Mouse (Mus musculus): ENCODE data around the gene Selenoh.

The Selenoh gene

DNA sequence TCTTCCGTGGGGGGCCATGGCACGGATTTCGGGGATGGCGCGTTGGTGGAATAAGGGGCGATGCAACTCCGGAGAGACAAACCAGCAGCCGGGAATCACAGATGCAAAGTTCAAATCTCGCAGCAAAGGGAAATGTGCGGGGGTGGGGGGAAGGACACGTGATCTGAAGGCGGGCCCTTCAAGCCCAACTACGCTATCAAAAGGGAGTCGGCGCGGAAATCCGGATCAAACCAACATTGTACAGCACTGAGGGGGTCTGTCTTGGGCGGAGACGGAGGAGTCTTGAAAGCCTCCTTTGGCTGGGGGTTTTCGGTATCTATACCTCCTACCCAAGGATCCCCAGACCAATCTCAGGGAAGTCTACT lies at the start of gene Selenoh:
TSS of gene Selenoh (minus strand) at position 202 of the 365 bp plus-strand sequence.
- peak; percentile 88 for DNase-seq (ENCODE audit: inconsistent ontology term)

DNA sequence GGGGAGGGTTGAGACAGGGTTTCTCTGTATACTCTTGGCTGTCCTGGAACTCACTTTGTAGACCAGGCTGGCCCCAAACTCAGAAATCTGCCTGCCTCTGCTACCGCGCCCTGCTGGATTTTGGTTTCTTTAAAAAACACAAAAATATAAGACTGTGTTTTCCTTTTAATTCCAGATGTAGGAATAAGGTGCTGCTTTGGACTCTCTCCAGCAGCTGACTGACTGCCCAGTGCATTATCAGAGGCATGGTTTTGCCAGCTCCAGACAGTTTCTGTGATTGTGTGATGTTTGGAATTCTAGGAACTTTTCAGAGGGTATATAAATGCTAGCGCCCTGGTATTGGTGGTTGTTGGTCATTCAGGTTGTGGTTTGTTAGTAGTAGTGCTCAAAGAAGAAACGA lies 46.8 kb upstream of the Selenoh start:
- DNase-seq (ENCODE audit: inconsistent ontology term), result no peak

DNA sequence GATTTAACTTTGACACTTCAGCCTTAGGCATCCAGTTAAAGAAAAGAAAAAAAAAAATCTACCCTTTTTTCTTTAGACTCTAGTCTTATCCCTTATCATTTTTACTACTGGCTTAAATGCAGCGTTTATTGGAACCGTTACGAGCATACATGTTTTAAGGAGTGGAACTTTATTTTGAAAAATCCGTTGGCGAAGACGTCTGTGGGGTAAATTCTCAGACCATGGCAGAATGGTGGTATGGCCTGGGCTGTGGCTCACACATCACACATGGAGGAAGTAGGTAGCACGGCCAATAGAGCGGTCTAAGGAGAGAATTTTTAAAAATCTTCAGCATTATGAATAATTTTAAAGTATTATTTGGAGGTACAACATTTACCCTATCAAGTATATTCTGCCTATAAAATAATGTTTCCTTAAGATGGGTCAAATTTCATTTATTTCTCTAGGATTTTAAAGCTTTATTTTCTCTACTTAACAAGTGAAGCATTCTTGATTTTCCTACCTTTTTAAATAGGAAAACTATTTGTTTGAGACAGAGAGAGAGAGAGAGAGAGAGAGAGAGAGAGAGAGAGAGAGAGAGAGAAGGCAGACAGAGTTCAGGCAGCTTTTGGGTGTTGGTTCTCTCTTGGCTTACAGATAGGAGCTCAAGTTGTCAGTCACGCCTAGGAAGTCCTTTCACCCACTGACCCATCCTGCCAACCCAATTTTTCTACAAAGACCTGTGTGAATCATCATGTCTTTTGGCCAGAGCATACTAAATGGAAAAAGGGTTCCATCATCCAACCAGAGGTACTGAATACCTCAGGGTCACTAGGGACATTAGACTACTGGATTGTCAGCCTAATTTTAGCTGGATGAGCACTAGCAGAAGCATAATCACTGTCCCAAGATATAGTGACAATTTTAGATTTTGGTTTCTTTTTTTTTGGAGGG lies 46.1 kb upstream of the Selenoh start:
- DNase-seq (ENCODE audit: inconsistent ontology term), result peak; percentile 64

DNA sequence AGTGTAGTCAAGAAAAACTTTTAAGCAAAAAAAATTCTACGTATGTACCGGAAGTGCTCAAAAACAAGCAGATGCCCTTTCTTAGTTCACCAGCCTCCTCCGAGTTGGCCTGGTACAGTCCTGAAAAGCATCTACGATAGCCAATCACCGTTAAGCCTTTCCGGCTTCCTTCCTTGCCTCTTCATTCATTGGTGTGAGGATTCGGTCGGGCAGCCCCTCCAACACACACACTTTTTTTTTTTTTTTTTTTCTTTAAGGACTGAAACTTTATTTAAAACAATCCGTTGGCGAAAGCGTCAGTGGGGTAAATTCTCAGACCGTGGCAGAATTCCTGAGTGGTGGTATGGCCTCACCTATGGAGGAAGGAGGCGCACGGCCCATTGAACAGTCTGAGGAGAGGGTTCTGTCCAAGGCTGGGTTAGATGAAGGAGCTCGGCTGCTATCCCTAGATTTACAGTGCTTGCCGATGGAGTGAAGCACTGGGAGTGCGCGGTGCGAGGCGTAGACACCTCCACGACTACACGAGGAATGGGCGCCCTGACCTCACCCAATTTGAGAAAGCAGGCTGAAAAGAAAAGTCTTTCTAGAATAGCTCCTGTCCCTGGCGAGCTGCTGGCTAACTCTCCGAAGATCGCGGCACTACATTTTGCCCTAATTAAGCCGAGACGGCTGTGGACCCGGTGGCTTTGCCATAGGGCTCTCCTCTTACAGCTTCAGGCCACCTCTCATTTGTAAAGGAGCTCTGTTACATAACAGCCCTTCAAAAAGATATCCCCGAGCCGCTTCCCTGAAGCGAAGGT lies 45.2 kb upstream of the Selenoh start:
- DNase-seq (ENCODE audit: inconsistent ontology term), result no peak

DNA sequence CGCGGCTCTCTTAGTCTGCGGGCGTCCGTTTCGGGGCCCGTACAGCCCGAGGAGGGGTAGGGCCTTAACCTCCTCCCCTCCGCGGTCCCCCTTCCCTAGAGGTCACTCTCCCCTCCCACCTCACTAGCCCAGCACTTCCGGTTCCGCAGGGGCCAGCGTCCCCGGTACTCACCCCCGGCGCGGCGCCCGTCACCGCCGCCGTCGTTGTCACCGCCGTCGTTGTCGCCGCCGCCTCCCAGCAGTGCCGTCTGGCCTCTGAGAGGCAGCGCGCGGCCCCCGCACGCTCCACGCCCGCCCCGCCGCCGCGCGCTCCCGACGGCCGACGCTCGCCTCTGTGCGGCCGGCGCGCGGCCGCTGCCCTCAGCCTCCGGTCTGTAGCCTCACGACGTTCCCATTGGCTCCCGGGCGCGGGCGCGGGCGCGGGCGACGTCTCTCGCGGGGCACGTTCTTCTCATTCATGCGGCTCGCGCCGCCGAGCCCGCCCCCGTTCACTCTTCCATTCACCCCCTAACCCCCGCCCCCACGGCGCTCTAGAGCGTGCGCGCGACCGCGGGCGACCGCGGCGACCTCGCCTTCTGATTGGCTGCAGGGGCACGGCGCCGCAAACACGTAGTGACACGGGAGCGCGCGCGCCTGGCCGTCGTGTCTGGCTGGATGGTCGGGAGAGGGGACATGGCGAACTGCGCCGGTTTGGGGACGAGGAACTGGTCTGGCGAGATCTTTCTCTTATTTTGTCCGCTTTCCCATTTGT lies 44.4 kb upstream of the Selenoh start, which contains the start of gene Zdhhc5:
TSS of gene Zdhhc5 (minus strand) at position 370 of the 751 bp plus-strand sequence.
- peak; percentile 100 for DNase-seq (ENCODE audit: inconsistent ontology term)

DNA sequence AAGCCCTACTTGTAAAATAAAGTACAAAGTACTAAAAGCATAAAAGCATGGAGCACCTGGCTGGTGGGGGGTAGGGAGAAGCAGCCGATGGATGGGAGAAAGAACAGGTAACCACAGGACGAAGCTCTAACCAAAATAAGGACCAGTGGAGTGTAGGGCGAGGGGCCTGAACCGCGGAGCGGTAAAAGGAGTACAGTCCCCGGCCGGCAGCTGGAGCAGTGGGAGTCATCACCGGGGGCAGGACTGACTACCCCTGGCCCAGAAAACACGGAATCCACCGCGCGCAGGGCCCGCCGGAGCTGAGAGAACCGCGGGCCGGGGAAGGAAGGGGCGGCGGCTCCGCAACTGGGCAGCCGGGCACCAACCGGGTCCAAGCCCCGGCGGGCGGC lies 43.8 kb upstream of the Selenoh start:
- no peak for DNase-seq (ENCODE audit: inconsistent ontology term)

DNA sequence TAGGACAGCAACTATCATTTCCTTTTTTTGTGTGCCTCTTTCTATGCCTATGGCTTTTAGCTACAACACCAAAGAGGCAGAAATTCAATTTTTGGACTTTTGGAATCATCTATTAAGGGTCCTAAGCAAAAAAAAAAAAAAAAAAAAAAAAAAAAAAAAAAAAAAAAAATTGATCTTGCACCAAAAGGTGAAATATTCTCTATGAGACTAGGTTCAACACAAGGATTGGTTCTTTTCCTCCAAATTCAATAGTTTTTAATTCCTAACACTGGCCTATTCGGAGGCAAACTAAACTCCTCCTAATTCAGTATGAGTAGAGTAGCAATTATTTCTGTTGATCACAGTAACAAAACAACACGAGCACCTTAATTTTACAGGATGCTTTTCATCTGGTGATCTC lies 41.3 kb upstream of the Selenoh start:
- DNase-seq (ENCODE audit: inconsistent ontology term), result no peak

DNA sequence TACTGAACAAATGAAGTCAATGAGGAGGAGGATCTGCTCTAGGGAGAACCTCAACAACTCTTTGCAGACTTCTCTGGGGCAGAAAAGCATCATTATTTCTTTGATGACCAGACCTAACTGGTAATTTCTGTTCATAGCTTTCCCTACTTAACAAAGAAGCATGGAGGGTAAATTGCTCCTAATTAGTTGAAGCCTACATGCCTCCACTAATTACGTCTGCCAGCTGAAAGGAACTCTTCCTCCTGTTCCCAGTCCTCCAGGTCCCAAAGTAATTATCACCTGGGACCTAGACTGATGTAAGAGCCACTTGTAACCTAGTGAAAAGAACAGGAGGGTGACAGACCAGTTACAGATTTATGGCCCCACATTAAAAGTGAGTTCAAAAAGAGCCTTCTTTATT lies 37.0 kb upstream of the Selenoh start:
- DNase-seq (ENCODE audit: inconsistent ontology term), result peak; percentile 60

DNA sequence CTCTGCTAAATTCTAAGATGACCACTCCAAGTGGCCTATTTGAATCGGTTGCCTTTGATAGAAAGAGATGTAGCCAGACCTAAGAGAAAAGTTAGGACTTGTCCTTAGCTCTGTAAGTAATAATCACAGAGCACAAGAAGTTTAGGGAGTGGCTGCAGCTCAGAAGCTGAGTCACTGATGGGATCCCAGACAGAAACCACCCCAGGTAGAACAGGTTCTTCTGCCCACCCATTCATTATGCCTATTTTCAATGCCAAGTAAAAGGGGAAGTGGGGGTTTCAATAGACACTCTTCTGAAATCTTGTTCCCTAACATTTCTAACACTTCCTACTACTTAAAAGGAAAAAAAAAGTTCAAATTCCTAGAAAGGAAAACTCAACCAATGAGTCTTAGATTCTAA lies 34.7 kb upstream of the Selenoh start:
- no peak for DNase-seq (ENCODE audit: inconsistent ontology term)

DNA sequence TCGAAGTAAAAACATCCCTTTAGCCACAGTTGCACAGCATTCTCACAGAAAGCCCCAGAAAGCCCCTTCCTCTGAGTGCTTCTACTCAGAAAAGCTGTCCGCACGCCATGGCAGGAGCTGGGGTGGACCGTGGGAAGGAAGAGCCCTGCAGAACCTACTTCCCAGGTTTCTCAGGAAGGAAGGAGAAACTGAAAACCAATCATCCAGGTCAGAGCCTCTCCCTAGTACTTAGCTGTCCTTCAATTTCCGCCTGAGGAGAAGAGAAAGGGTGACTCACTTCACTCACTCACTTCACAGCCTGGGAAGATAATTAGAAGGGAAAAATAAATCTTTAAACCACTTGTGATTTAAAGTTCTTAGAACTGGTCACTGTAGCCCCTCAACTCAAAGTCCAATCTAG lies 33.8 kb upstream of the Selenoh start:
- peak; percentile 36 for DNase-seq (ENCODE audit: inconsistent ontology term)

DNA sequence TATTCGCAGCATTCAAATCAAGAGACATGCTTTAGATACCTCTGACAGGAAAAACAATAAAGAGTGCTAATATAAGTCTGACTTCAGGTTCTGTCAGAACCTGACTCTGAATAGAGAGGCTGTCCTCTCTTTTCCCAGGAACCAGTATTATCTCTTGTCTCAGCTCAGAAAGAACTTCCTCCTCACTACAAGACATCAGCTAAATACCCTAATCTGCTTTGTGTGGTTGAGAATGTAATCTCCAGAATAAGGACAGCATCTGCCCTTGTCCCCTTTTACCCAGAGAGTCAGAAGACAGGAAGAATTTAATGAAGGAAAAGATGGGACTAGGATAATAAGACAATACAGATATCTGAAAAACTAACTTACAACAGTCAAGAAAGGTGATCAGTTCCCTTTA lies 32.9 kb upstream of the Selenoh start:
- DNase-seq (ENCODE audit: inconsistent ontology term), result no peak

DNA sequence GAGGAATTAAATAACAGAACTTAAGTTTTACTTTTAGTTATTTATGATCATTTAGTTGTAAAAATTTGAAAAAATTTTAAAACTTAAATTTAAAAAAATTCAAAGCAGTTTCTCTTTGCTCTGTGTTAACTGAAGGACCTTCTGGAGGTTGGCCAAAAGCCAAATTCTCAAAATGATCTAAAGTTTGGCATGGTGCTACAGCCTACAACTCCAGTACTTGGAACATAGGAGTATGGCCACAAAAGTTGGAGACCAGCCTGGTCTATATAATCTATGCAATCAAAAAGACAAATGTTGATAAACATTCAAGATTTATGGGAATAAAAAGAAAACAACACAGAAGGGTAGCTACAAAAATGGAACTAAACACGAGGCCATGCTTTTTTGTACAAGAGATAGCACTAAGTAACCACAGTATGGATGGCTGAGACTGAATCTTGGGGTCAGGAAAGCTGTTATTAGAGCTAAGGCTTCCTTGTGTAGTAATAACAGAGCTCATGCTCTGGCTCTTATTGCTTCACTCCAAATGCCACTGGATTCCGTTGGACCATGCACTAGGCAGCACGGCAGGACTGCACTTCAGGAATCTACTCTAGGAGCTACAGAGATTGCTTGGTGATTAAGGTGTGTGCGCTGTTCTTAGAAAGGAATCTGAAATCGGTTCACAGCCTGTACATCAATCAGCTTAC lies 24.6 kb upstream of the Selenoh start:
- no peak for DNase-seq (ENCODE audit: inconsistent ontology term)

DNA sequence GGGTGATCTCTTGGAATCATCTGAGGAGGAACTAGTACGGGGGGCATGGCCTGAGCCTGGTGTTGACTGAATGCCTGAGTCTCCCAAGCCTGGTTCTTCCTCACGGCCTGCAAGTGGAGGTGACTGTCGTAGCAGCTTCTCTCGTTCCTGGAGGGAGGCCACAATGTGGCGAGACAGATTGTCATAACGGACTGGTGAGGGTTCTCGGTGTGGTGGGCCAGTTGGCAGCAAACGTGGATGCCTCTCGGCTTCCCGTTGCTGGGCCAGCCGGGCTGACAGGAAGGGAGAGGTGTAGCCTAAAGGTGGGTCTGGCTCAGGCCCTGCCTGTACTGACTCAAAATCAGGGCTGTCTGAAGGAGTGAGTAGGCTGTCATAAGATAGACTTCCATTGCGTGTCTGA lies 19.5 kb upstream of the Selenoh start:
- DNase-seq (ENCODE audit: inconsistent ontology term), result no peak

DNA sequence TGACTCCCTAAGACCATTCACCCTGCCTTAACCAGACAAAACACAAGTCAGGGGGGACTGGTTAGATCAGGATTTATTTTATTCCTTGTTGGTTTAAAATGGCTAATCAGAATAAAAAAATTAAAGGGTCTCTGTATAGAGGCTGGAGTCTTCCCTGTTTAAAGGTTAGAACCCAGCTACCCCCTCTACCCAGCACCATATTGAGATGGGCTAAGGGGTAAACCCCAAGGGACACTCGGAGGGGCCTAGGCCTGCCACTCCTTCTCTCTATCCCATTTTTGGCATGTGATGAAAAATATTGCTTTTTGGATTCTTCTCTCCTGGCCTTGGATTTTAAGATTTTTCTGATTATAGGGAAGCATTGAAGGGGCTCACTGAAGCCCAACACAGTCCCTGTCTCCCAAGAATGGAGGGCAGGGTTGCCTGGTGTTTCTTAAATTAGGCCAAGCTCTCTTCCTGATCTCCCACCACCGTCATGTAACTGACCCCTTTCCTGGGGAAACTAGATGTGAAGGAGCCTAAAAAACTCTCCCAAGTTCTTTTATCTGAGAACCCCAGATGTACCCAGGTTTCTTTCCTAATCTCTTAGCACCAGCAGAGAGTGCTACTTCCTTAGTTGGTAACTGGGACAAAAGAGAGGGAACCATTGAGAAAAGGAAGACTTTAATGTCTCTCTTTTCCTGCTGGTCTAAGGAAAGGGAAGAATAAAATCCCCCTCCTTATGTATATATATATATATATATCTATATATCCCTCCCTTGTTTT lies 17.7 kb upstream of the Selenoh start:
- no peak for DNase-seq (ENCODE audit: inconsistent ontology term)

DNA sequence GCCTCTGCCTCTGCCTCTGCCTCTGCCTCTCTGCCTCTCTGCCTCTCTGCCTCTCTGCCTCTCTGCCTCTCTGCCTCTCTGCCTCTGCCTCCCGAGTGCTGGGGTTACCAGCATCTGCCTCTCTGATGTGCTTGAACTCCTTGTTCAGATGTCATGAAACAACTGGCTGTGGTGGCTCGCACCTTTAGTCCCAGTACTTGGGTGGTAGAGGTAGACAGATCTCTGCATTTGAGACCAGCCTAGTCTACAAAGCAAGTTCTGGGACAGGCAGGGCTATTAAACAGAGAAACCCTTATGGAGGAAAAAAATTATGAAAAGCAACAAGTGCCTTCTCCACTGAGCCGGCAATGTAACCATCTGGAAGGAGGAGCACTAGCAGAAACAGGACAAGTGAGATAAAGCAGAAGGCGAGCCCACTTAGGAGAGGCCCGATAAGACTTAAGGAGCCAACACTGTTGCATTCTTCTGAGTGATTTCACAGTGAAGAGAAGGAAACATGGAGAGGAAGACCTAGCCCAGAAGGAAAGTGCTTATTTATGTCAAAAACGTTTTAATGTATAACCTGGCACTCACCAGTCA lies 12.1 kb upstream of the Selenoh start:
- DNase-seq (ENCODE audit: inconsistent ontology term), result no peak

DNA sequence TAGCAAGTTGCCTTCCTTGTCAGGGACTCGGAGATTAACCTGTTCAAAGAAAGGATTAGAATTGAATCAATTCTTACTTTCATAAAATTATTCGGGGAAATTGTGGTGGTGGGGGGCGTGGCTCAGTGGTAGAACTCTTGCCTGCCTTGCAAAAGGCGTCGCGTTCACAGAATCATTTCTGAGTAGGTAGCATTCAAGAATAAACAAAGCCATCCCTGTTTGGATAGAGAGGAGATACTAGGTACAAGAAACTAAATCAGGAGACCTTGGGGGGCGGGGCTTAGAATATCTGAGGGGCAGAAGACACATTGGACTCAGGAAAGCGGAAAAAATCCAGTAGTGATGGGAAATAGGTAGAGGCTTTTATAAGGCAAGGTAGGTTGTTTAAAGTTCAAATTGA lies 8.4 kb upstream of the Selenoh start, which contains the start of gene Tmx2:
TSS of gene Tmx2 (minus strand) at position 125 of the 400 bp plus-strand sequence.
- DNase-seq (ENCODE audit: inconsistent ontology term), result no peak

DNA sequence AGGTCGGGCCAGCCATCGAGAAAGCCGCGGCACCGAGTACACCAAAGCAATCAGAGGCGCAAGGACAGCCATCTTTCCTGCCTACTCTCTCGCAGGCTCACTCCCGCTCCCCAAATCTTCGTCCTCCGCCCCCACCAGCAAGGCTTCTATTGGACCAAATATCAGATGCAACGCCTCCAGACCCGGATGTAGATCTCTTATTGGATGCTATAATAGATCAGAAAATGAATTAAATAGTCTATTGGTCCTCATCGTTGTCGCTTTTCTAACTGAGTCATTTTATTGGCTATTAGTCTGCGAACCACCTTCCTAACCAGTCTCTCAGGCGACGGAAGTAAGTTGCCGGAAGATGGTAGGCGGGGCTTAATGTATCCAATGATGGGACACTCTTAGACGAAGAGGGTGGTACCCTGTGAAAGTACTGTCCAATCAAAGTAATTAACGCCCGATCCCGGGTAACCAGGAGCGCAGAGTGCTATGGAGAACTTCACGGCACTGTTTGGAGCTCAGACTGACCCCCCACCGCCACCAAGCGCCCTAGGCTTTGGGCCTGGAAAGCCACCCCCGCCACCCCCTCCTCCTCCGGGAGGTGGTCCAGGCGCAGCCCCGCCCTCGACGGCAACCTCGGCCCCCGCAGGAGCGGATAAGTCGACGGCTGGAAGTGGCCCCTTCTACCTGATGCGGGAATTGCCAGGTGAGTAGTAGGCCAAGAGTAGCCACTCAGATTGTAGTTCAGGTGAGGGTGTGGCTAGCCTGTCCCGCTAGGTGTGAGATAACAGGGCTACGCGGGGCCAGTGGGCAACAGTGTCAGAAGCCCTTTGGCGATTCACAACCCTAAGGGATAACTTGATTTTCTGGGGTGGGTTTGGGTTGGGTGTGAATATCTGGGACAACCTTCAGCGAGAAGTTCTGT lies 7.7 kb upstream of the Selenoh start, which contains the start of the genes Gm28635 and Med19:
TSS of gene Gm28635 (minus strand) at position 74 of the 913 bp plus-strand sequence.
TSS of gene Med19 (plus strand) at position 435 of the 913 bp plus-strand sequence.
- peak; percentile 100 for DNase-seq (ENCODE audit: inconsistent ontology term)

DNA sequence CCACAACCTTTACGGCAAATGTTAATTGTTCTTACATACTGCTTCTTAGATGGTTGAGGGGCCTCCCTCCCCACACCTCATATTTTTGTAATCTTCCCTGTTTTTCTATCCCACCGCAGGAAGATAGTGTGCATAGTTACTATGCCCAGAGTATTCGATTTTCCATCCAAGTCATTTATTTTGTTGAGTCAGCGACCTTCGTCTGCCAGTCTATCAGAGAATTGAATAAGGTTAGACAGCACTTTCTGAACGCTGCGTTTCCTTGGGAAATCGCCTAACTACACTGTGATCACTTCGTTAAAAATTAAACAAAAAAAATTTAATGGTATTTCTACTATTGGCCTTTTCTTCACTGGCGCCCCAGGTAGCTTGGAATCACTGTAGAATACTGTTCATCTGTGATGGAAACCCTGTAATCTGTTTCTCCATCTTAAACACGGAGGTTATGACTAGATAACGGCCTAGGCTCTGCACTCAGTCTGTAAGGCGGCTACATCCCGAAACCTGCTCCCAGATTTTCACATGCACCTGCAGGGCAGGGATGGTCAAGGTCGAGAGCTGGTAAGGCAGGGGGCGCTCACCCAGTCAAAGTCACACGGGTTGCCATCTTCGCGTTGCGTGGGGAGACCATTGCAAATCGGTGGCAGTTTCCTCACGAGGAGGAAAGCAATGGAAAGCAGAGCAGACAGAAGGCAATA lies 6.8 kb upstream of the Selenoh start:
- DNase-seq (ENCODE audit: inconsistent ontology term), result no peak

Data from Muller cell, postnatal 12 days (primary cell).